Mouse (Mus musculus): ENCODE results near the gene Rabggta. TPM values are rescaled to one million over a fixed set of nuclear protein-coding genes. Genes with fewer than 3 reads are reported as not detected.

Gene Rabggta
- total RNA-seq, 2 experiments from 2014 or later, result 17.2 to 25.1 TPM

DNA sequence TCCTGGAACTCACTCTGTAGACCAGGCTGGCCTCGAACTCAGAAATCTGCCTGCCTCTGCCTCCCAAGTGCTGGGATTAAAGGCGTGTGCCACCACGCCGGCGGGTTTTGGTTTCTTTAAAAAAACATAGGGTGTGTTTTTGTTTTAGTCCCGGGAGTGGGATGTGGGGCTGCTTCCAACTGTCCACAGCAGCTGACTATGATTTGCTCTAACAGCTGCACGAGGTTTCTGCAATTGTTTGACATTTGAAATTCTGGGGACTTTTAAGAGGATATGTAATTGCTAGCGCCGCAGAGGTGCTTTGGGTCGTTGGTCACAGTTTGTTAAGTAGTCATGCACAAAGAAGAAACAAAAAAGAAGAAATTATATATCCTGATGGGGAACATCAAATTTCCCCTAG is 32.6 kb downstream of the Rabggta start:
- DNase-seq, result no peak

DNA sequence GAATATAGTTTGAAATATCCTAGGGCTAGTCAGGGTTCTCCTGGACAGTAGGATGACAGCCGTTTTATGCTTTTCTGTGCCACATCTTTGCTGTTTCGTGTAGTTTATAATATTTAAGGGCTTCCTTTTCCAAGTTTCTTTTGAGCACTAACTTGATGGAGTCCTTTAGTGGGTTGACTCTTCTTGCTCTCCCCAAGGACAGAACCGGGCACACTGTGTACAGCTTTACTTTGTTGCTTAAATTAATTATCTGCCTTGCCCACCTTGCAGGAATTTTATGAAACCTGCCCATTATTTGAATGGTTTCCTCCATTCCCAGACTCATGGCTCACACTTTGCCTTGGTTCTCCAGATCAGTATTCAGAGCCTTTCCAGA is 40.0 kb downstream of the Rabggta start:
- DNase-seq, result no peak

GRCm38 (mm10) chr14:55681160-55682117 is 40.6 kb downstream of the Rabggta start, which contains the start of gene Tinf2:
Gene Tinf2, minus strand, starts transcription at chr14:55681820.
- DNase-seq, result peak; percentile 94 to 95

DNA sequence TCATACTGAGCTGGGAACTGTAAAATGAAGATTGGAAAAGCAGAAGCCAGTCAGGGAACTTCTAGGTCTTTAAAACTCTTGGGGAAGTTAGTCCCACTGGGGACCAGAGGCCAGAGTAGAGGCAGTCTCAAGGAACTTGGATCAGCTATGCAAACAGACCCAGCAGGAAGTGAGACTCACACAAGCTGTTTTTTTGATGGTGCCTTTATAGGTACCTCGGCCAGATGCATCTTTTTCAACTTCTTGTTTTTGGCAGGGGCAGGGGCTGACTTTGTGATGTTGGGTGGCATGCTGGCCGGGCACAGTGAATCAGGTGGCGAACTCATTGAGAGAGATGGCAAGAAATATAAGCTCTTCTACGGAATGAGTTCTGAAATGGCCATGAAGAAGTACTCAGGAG is 44.4 kb downstream of the Rabggta start:
- no peak for DNase-seq

- DNase-seq, result no peak
Observed at GRCm38 (mm10) chr14:55672741-55673060, 49.4 kb downstream of the Rabggta start.

DNA sequence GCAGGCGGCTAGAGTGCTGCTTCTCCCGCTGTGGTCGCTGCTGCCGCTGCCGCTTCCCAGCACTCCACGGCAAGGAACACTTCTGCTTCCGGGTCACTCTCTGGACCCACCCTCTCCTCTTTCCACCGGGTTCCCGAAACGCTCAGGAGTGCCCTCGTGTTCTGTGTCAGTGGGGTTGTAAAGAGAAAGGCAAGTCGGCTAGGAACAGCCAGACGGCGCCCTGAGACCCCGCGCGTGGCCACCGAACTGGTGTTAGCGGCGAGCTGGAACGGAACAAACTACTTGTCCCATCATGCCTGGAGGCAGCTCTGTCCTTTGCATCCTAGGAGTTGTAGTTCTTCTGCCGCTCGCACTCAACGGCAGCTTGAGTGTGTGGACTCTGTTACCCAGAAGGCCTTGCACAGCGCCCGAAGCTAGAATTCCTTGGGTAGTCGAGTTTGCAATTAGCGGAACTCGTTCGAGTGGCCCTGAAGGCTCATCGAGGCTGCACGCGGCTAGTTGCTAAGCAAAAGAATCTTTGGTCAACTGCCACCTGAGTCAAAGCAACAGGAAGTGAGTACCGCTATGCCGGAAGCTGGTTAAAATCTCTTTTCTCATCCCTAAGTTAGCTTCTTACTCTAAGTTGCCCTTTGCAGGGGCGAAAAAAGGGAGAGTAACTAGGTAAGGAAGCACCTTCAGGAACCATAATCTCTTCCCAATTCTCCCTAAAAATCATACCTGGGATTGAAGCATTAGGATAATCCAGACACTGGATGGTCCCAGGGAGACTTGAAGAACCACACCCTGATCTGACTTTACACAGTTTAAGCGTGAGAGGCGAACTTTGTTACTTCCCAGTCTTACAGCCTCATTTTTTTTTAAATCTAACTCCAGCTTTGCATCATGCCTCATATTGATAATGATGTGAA is 50.0 kb downstream of the Rabggta start, which contains the start of the genes Gmpr2 and Nedd8:
Gmpr2 (plus strand) TSS at position 109 of the 908 bp plus-strand sequence.
Nedd8 (minus strand) TSS at position 292 of the 908 bp plus-strand sequence.
- peak; percentile 89 for DNase-seq

DNA sequence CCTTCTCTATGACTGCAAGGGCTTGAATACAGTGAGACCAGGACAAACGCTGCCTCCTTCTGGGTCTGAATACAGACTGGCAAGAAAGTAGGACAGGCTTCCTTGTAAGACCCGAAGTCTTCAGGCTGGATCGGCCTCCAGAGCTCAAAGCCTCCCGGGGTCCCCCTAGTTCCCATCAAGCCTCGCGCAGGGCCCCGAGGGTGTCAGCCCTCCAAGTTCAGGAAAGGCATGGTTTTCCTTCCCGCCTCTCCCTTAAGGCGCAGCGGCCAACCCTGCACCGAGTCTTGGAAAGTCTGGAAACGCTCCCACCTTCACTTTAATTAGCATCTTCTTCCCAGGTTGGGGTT is 50.6 kb downstream of the Rabggta start:
- no peak for DNase-seq

Other genes with a start within 250 kb of the Rabggta start
- gene Dhrs4, start 243.5 kb downstream of the Rabggta start, total RNA-seq (2021), result 10 to 100 TPM; 90.2 to 91.6 TPM
- gene Carmil3, start 231.6 kb downstream of the Rabggta start, total RNA-seq (2021), result 1 to 10 TPM; 3.6 to 4.6 TPM
- not detected for gene Cpne6, start 211.8 kb downstream of the Rabggta start, total RNA-seq (2021)
- gene Nrl, start 197.3 kb downstream of the Rabggta start, total RNA-seq (2021), result not detected
- 10 to 100 TPM; 29.4 to 39.9 TPM for gene Pck2, start 182.0 kb downstream of the Rabggta start, total RNA-seq (2021)
- 100 to 1,000 TPM; 110 to 139 TPM for gene Dcaf11, start 162.3 kb downstream of the Rabggta start, total RNA-seq (2021)
- gene A730061H03Rik, start 161.9 kb downstream of the Rabggta start, total RNA-seq (2021), result 1 to 10 TPM in 1 of 2 experiments, not detected in 1; 1.0 TPM
- gene Fitm1, start 146.6 kb downstream of the Rabggta start, total RNA-seq (2021), result 1 to 10 TPM in 1 of 2 experiments, under 1 TPM in 1; 0.63 to 1.5 TPM
- 100 to 1,000 TPM; 203 to 361 TPM for gene Psme1, start 144.1 kb downstream of the Rabggta start, total RNA-seq (2021)
- 10 to 100 TPM; 28.0 to 45.9 TPM for gene Emc9, start 137.0 kb downstream of the Rabggta start, total RNA-seq (2021)
- 100 to 1,000 TPM; 311 to 396 TPM for gene Psme2, start 131.2 kb downstream of the Rabggta start, total RNA-seq (2021)
- gene Rnf31, start 130.6 kb downstream of the Rabggta start, total RNA-seq (2021), result 10 to 100 TPM; 33.7 to 33.9 TPM
- 10 to 100 TPM; 30.3 to 30.6 TPM for gene Irf9, start 118.7 kb downstream of the Rabggta start, total RNA-seq (2021)
- gene Rec8, start 104.2 kb downstream of the Rabggta start, total RNA-seq (2021), result 1 to 10 TPM; 5.8 to 6.6 TPM
- gene Ipo4, start 86.3 kb downstream of the Rabggta start, total RNA-seq (2021), result 100 to 1,000 TPM; 112 to 157 TPM
- gene Gm49378, start 84.4 kb downstream of the Rabggta start, total RNA-seq (2021), result not detected
- gene Tm9sf1, start 78.5 kb downstream of the Rabggta start, total RNA-seq (2021), result 10 to 100 TPM; 83.2 to 98.1 TPM
- 1 to 10 TPM; 1.6 to 1.7 TPM for gene Tssk4, start 72.1 kb downstream of the Rabggta start, total RNA-seq (2021)
- 10 to 100 TPM; 43.6 to 76.9 TPM for gene Mdp1, start 61.8 kb downstream of the Rabggta start, total RNA-seq (2021)
- 10 to 100 TPM; 26.6 to 28.9 TPM for gene Gmpr2, start 50.3 kb downstream of the Rabggta start, total RNA-seq (2021)
- gene Nedd8, start 50.1 kb downstream of the Rabggta start, total RNA-seq (2021), result 100 to 1,000 TPM; 335 to 393 TPM
- 10 to 100 TPM; 30.8 to 35.6 TPM for gene Tinf2, start 40.4 kb downstream of the Rabggta start, total RNA-seq (2021)
- under 1 TPM; 0.26 TPM for gene Tgm1, start 8.3 kb downstream of the Rabggta start, total RNA-seq (2021)
- gene Dhrs1, start 23.4 kb upstream of the Rabggta start, total RNA-seq (2021), result 10 to 100 TPM; 72.7 to 73.2 TPM
- 10 to 100 TPM; 17.3 to 20.7 TPM for gene Nop9, start 23.4 kb upstream of the Rabggta start, total RNA-seq (2021)
- 1 to 10 TPM in 1 of 2 experiments, under 1 TPM in 1; 0.93 to 1.3 TPM for gene Cideb, start 36.2 kb upstream of the Rabggta start, total RNA-seq (2021)
- not detected for gene Ltb4r2, start 39.2 kb upstream of the Rabggta start, total RNA-seq (2021)
- under 1 TPM; 0.66 to 0.79 TPM for gene Ltb4r1, start 43.7 kb upstream of the Rabggta start, total RNA-seq (2021)
- 10 to 100 TPM in 1 of 2 experiments, 1 to 10 TPM in 1; 6.7 to 13.8 TPM for gene Adcy4, start 61.8 kb upstream of the Rabggta start, total RNA-seq (2021)
- 1 to 10 TPM; 4.5 to 5.3 TPM for gene Ripk3, start 66.6 kb upstream of the Rabggta start, total RNA-seq (2021)
- 10 to 100 TPM; 19.2 to 26.0 TPM for gene Nfatc4, start 100.9 kb upstream of the Rabggta start, total RNA-seq (2021)
- 10 to 100 TPM in 1 of 2 experiments, 1 to 10 TPM in 1; 9.4 to 10.7 TPM for gene Nynrin, start 131.7 kb upstream of the Rabggta start, total RNA-seq (2021)
- under 1 TPM in 1 of 2 experiments, not detected in 1; 0.13 TPM for gene Cbln3, start 162.1 kb upstream of the Rabggta start, total RNA-seq (2021)
- gene Khnyn, start 162.7 kb upstream of the Rabggta start, total RNA-seq (2021), result 10 to 100 TPM; 16.6 to 17.0 TPM
- 10 to 100 TPM; 51.6 to 73.8 TPM for gene Sdr39u1, start 178.0 kb upstream of the Rabggta start, total RNA-seq (2021)
- gene Cma1, start 222.4 kb upstream of the Rabggta start, total RNA-seq (2021), result 1 to 10 TPM; 1.9 to 2.7 TPM
- not detected for gene Cma2, start 228.7 kb upstream of the Rabggta start, total RNA-seq (2021)

Data from adrenal gland, postnatal 36 days (tissue).